Mouse (Mus musculus) megakaryocyte-erythroid progenitor cell, adult 5-6 weeks (primary cell): ENCODE results near the gene Kazn. TPM values are rescaled to one million over a fixed set of nuclear protein-coding genes. Genes with fewer than 3 reads are reported as not detected.

ENCODE experiments used
- ATAC-seq: replicated peaks from 2 replicates; pipeline ENCODE4 v1.8.0; 2016; ENCODE audit warnings: mild to moderate bottlenecking, inconsistent platforms; ENCODE audit not compliant: severe bottlenecking, poor library complexity, low FRiP score, low TSS enrichment
- total RNA-seq, 2 experiments: library from RNA; stranded (forward) in 1 of 2; stranded (reverse) in 1 of 2; fragments of 200-1000, 215-1000 nt in 1 of 2; fragments of >200 nt in 1 of 2; fragmentation: Nextera tagmentation in 1 of 2; gene quantifications; 2 replicates each; pipeline ENCODE4 v1.2.3; 2014 to 2017

The Kazn gene
- total RNA-seq, 2 experiments from 2014 or later: 2.0 TPM; not detected in 1

DNA sequence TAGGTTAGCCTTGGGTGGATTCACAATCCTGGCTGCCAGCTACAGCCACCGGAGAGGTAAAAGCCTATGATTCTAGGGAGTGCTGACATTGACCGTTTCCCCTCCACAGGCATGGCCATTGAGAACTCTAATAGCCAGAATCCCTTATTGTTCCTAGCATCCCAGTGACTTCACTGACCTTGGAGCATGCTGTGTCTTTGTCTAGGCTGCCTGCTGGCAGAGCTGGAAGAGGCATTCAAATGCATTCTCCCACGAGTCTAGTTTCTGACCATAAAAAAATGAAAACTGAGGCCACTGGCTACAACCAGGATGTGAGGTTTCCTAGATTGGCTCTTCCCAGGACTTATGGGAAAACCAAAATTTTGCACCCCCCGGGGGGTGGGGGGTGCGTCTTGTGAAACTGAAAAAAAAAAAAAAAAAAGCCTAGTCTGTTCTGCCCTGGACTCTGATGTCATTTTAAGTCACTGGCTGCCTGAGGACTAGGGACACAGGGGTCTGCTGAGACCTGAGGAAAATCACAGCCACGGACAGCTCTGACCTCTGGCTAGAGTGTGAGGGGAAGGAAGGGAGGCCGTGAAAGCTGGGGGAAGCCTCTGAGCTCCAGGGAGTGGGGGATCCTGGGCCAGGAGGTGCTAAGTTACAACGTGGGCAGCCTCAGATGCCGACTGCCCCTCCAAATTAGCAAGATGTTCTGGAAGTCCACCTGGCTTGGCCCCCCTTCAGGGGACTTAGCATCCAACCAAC is 100.7 kb downstream of the Kazn start:
- ATAC-seq: no peak

DNA sequence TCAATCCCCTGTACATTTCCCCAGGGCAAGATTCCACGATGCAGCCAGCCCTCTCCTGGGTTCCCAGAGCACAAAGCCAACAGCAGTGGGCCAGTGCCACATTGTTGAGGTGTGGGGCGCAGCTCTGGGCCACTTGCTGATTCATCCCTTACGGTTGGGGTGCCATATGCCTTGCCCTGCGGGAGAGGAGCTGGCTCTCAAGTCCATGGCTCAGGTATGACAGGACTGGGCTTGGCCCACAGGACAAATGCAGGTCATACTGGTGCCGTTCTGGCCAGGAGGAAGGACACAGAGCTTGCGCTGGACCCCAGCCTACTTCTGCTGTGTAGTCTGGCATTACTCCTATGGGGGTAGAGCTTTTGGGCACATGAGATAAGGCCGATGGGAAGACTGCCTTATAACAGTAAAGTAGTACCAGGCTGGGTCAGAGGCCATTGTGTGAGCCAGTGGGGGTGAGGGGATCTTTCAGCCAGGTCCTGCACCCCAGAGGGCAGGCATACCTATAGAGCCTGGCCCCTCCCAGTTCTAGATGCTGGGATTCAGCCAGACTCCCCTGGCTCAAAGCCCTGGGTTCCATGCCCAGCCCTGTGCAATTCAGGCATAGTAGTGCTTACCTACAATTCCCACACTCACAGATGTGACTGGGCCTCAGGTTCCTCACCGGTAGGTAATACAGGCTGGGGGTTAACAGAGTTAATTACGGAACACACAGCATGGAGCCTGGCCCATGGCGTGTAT is 102.3 kb downstream of the Kazn start:
- no peak for ATAC-seq

DNA sequence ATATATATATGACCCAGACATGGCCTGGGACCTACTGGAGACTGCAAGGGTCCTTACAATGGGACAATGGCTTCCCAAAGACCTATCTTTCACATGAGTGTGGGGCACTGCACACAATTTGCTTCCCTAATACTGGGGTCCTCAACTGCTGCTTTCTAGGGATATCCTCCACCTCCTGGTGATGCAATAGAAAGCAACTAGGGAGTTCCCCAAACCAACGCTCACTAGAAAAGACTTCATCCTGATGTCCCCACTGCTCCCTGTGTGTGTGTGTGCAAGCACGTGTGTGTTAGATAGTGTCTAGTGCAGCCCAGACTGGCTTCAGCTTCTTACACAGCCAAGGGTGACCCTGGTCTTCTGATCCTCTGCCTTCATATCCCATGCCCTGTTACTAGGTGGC is 103.7 kb downstream of the Kazn start:
- ATAC-seq: no peak

DNA sequence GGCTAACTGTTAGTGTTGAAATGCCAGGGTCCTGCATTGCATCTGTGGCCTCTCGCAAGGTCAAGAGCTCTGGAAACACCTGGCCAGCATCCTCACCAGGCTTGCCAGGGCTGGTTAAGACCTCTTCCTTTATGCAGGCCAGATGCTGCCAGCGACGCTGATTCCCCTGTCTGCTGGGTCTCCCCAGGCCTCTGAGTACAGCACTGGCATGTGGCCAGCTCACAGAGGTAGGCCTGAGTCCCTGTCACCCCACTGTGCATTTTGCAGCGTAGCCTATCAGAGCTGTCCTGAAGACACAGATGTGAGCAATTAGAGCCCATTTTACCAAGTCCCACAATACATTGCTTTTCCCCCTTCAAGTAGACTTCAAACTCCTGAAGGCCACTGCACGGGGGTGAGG is 109.0 kb downstream of the Kazn start:
- no peak for ATAC-seq

DNA sequence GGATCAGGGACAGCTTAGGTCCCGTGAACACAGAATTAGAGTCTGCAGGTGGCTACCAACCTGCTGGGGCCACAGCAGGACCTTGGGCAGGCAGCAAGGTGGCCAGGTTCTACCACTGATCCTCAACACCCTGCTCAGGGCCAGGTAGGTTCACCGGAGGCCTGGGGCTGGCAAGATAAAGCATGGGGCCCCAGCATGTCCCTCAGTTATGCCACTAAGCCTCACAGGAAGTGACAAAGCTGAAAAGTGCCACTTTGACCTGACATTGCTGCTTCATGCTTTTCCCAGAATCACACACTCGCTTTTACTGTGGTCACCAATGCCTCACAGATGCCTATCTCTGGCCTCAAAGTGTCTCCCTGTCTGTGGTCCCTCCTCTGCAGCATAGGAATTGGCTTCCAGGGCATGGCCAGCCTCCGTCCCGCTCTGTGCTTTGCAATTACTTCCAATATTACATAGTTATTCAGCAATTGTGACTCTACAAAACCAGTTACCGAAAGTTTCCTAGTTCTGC is 111.9 kb downstream of the Kazn start:
- peak; percentile 22; the same call in 1 of the 2 replicates for ATAC-seq

DNA sequence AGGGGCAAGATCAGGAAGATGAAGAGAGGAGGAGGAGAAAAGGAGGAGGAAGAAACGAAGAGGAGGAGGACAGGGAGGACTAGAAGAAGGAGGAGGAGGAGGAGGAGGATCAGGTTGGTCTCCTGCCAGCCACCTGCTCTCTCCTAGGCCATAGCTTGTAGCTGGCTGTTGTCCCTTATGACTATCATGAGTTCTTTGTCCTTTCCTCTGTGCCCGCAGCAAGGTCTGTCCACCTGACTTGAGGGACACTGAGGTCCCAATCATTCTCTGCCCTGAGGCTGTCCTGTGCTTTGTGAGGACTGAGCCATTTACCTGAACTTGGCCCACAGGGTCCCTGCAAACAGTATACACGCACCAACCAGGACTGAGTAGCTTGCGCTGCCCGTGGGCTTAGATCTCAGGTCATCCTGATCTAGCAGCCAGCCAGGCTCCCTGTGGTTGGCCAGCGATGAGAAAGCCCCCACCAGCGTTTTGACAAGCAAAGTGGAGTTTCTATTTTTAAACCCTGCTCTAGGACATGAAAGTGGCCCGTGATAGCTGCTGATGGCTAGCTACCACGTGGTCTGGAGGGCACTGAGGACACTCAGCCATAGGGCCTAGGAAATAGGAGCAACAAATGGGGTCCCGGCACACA is 112.4 kb downstream of the Kazn start:
- 0 out of 2 replicates have a peak, but pooled peaks have one; percentile 10 for ATAC-seq

DNA sequence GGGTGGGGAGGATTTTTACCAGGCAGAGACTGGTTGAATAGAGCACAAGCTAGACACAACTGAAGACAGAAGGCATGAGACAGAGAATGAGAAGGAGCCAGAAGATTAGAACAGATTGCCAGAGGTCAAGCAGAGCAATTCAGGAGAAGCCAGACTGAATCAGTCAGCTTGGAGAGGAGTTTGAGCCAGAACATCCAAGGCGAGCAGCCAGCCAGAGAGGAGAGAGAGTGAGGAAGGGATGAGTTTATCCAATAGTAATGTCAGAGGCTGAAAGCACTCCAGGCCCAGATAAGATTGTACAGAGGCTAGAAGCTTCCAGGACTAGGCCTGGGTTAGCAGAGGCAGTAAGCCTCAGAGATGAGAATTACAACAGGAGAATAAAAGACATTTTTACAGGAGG is 118.0 kb downstream of the Kazn start:
- no peak for ATAC-seq

DNA sequence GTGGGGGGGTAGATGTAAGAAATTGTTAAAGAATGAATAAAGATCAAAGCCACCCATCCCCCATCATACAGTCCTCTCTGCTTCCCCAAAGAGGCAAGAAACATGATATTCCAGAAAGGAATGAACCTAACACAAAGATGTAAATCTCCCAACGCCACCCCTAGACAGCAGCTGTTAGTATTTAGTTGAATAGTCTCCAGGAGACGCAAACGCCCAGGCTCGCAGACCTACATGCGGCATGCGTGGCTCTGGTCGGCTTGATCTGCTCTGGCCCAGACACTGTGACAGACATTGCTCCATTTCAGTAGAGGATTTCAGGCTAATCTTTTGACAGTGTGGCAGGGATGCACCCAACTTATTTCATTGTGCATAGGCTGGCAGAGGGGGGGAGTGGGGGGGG is 120.7 kb downstream of the Kazn start:
- no peak for ATAC-seq

DNA sequence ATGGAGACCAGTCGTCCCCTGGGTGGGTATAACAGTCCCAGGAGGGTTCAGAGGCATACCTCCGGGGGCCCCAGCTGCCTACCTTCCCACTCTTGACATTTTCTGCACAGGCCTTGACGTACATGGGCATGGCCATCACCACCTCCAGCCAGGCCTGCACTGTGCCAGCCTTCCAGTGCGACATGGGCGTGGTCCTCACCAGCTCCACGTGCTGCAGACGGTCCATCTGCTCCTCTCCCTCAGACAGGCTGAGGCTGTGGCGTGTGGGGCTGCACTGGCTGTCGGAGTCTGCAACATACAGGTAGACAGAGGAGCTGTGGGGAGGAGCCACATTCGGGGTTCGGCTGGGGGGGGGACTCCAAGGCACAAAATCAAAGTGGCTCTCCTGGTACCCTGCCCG is 121.2 kb downstream of the Kazn start:
- no peak for ATAC-seq

DNA sequence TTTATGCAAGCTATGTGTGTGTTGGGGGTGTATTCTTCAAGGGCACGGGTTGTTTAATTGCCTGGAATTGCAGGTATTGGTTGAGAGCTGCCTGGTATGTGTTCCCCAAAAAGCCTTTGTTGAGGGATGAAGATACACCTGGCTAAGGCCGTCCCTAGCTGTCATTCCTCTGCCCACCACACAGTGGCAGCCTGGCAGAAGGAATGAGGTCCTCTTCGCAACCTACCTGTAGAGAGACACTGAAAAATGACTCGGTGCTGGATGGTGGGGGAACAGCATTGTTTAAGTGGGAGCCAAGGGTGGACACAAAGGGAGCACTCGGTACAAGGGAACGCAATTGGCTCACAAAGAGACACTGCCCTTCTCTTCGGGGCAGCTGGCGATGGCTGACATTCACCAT is 125.9 kb downstream of the Kazn start:
- peak; percentile 69 for ATAC-seq

DNA sequence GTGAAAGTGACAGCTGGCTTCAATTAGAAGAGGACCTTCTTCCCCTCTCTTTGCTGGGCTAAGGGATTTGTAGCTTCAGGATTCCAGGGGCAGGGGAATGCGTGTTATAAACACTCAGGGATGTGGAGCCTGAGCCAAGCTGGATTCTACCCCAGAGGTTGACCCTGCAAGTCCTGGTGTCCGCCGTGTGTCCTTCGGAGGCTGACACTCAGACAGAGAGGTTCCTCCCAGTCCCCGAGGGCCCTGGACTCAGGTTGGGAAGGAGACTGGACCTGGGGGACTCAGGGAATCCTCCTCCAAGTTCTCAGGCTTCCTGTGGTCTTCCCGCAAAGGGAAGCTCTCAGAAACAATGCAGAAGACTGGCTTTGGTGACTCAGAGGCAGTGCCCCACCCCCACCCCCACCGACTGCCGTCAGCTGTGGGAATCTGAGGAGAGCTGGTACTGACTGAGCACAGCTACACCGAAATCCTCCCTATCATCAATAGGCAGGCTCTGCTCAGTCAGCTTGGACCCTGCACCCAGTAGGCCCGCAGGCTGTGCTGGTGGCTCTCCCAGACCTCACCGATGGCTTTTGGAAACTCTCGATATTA is 136.0 kb downstream of the Kazn start:
- no peak for ATAC-seq

DNA sequence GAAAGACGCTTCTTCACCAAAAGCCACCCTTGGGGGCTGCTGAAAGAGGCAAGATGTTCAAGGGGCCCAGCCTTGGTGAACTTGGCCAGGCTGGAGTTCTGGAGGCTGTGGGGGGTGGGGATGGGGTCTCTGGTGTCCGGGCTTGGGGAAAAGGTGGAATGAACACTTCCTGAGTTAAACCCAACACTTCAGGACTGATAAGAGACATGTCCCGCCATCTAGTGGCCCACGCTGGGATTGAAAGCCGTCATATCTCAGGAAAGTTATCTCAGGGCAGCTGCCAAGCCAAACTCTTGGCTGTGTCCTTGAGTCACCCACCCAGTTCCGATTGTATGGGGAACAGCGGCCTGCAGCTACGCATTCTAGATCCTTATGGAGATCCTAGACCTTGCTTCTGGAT is 140.9 kb downstream of the Kazn start:
- ATAC-seq: peak; percentile 81

DNA sequence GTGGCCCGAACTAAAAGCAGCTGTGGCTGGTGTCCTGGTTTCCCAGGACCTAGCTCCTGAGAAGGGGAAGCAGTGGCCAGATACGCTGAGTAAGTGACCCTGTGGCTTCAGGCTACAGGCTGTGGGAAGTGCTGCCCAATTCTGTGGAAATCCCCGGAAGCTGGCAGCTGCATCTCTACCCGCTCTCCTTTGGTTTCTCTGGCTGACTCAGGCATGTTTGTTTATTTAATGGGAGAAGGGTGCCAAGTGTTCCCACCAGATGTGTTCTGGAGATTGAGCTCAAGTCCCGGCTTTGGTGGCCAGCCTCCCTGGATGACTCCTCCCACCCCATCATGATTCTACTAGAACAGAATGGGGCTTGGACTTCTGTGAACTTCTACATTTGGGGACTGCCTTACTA is 141.3 kb downstream of the Kazn start:
- ATAC-seq: 0 out of 2 replicates have a peak, but pooled peaks have one; percentile 20

DNA sequence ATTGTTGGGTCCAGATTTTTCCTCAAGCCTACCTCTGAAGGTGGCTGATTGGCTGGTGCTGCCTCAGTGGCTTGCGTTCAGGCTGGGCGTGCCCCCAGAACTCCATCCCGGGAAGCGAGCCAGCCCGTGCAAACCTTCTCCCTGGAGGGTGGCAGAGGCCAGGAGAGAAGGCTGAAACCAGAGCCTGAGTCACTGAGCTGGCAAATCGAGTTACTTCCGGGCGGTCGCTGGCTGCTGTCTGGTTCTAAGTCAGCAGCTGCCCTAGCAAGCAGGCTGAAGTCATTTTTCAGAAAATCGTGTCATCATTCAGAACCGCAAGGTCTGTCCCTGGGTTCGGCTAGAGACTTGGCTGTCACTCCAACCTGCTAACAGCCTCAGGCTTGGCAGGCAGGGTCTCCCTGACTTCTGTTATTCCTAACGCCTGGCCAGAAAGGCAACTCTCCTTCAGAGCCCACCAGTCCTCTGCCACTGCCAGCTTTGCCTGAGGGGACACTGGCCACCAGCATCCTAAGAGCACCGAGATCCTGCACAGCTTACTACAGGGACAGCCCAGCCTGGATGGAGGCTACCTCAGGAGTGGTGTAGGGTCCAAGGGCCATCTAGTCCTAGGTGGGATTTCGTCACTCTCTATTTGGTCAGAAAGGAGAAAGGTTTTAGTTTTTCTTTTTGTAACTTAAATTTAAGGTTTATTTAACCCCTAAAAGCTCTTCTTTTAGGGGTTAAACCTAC is 143.5 kb downstream of the Kazn start:
- ATAC-seq: no peak

DNA sequence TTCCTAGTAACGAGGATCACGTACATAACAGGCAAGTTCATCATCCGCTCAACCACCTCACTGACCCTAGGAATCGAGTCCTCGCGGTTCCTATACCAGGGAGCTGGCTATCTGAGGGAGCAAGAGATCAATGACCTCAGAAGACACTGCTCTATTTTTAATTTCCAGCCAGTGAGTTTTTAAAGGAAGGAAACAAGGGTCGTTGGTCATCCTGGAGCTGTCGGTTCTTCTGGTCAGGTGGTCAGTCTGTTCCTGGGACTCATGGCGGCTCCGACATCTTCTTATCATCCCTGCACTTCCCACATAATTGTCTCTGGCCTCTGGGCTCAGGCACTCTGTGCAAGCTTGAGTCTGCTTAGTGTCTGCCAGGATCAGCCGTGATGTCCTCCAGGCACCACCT is 144.8 kb downstream of the Kazn start:
- ATAC-seq: no peak

DNA sequence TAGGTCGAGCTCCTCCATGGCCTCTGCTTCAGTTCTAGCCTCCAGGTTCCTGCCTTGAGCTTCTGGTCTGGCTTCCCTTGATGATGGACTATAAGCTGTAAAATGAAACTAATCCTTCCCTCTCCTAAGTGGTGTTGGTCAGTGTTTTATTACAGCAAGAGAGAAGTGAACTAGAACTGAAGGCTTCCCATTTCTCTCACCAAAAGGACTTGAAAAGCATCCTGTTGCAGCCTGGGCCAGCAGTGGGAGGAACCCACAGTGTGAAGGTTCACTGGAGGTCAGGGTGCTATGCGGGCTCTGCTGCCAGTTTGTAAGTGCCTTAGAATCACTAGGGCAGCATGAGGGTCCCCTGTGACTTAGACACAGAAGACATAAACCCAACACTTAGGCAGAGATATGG is 148.1 kb downstream of the Kazn start:
- ATAC-seq: no peak

DNA sequence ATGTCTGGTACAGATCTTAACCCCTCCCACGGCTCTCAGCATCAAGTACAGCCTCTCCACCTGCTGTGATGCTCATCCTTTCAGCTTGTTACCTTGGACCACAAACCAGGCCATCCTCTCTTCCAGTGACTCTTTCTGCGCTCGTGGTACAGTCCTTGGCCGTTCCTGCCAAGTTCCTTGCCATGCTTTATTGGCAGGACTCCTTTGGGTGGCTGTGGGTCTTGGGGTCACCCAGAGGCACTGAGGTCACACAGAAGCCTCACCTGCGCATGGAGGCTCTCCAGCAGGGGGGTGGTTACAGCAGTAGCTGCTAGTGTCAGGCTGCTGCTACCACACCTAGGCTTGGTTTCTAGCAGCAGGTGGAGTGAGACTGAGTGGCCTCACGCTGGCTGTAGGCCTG is 149.2 kb downstream of the Kazn start:
- no peak for ATAC-seq

DNA sequence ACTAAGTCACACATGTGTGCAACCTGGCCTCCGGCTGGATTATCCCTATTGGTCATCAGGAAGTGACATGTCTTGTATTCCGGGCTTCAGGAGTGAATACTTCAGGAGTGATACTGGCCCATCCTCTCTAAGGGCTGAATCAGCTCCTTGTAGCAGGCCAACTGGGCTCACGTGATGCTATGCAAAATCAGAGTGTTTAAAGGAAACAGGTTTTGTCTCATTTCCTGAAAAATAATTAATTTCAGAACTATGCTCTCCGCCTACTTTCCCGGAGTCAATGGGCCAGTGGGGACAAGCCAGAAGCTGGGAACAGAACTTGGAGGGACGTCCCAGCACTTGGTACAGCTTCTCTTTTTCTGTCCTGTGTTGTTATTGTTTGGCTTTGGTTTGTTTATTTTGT is 150.4 kb downstream of the Kazn start:
- no peak for ATAC-seq

DNA sequence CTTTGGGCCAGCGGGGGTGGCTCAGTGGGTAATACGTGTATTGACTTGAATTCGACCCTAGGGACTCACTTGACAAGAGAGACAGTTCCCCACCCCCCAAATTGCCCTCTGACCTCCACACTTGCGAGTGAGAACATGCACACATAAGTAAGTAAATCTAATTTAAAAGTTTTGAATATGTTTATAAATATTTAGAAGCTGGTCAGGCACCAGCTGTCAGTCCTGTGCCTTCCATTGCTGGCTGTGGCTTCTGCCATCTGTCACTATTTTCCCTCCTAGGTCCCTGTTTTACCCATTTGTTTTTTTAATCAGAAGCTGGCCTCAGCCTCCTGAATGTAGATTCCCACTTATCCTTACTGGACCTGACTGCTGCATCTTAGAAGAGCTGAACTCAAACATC is 150.8 kb downstream of the Kazn start:
- ATAC-seq: no peak
